Mouse (Mus musculus) small intestine, adult 2 months (tissue): ENCODE results near the gene Tpcn1. TPM values are rescaled to one million over a fixed set of nuclear protein-coding genes. Genes with fewer than 3 reads are reported as not detected.

ENCODE experiments used
- H3K27ac ChIP-seq: fragments of 200-500 bp; 2 replicates; pipeline ENCODE4 v1.5.1; 2012; ENCODE audit warnings: low read depth, low read length, control low read depth, inconsistent platforms; ENCODE audit not compliant: insufficient read depth
- H3K27me3 ChIP-seq: fragments of 200-500 bp; 2 replicates; pipeline ENCODE4 v1.6.1; 2012; ENCODE audit warnings: mild to moderate bottlenecking, moderate library complexity, low read length, inconsistent platforms; ENCODE audit not compliant: control insufficient read depth, insufficient read depth
- H3K36me3 ChIP-seq: fragments of 200-500 bp; 2 replicates; pipeline ENCODE4 v1.6.1; 2012; ENCODE audit warnings: mild to moderate bottlenecking, low read length, control low read depth, inconsistent platforms; ENCODE audit not compliant: control insufficient read depth, insufficient read depth
- H3K4me1 ChIP-seq: fragments of 200-500 bp; 2 replicates; pipeline ENCODE4 v1.6.1; 2012; ENCODE audit warnings: low read length, inconsistent platforms, mixed read lengths; ENCODE audit not compliant: control insufficient read depth, insufficient read depth, insufficient read length
- H3K4me3 ChIP-seq: fragments of 200-500 bp; 2 replicates; pipeline ENCODE4 v1.5.1; 2012; ENCODE audit warnings: low read depth, mild to moderate bottlenecking, control low read depth, inconsistent platforms, low read length, moderate library complexity
- CTCF ChIP-seq: fragments of 200-500 bp; IDR thresholded peaks from 2 replicates; pipeline ENCODE4 v1.5.1; 2012; ENCODE audit warnings: low read depth, mild to moderate bottlenecking, control low read depth, inconsistent platforms, low read length, moderate library complexity, mixed read lengths; ENCODE audit not compliant: insufficient replicate concordance, insufficient read length; ENCODE audit errors: extremely low read depth
- POLR2A ChIP-seq: fragments of 200-500 bp; IDR thresholded peaks from 2 replicates; pipeline ENCODE4 v1.6.1; 2012; ENCODE audit warnings: low read depth, mild to moderate bottlenecking, control low read depth, inconsistent platforms, low read length, moderate library complexity
- WGBS: fragments of 180-500 bp; shearing (Covaris S2); methylation state at CpG from one replicate; pipeline ENCODE4 v1.1.7; 2018; 5-methylcytosine and 5-hydroxymethylcytosine counted together
- polyA plus RNA-seq: library from polyadenylated mRNA; depleted of rRNA; stranded (reverse); fragments of >200 nt; gene quantifications from 2 replicates; pipeline ENCODE4 v1.2.3, GENCODE M21; 2012

Gene Tpcn1
- polyA plus RNA-seq, 1 experiment, result 115 TPM

DNA sequence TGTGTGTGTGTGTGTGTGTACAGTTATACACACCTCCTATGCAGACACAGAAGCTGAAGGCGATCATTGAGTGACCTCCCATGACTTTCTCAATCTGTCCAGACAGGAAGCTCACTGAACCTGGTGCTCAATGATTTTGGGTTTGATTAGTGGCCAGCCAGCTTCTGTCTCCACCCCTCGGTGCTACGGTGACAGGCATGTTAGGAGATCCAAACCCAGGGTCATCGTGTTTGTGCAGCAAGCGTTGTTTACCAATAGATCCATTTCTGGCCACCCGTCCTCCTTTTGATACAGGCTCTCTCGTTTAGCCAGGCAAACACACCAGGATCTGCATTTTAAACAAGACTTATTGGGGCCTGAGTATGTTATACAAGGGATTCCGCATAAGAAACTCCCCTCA is 56.8 kb downstream of the Tpcn1 start:
- no peak overlapping the region for H3K4me3 ChIP-seq
- H3K27me3 ChIP-seq, result no peaks in the 10 kb centered on the region
- no peaks in the 10 kb centered on the region for H3K4me1 ChIP-seq
- H3K27ac ChIP-seq, result no peak overlapping the region
- H3K36me3 ChIP-seq, result peaks cover 17% of the 10 kb centered on the region
- no peak for TF ChIP-seq CTCF
- no peak for TF ChIP-seq POLR2A
- 78% methylated on average over 8 of the region's 8 CpGs for WGBS

DNA sequence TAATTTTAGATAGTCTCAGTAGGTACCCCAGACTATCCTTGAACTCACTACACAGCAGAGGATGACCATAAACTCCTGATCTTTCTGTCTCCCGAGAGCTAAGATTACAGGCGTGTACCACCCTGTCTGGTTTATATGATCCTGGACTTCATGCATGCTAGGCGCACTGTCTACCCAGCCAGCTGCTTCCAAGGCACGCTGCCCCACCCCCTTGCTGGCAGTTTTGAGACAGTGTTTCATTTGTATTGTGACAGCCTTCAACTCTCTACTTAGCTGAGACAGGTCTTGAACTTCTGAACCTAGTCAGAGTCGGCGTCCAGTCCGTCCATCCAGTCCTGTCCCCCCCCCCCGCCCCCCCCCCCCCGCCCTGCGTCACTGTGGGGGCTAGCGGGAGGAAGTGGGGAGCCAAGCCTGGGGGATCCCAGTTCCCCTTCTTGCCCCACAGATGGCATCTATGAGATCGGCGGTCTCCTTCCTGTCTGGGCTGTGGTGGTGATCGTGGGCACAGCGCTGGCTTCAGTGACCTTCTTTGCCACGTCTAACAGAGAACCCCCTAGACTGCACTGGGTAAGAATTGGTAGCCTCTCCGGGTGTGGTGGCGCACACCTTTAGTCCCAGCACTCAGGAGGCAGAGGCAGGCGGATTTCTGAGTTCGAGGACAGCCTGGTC is 61.0 kb downstream of the Tpcn1 start:
- Histone ChIP-seq H3K4me3 (no peak overlapping the region), H3K27ac (no peak overlapping the region), H3K4me1 (no peaks in the 10 kb centered on the region; the same call in 1 of the 2 replicates), H3K36me3 (no peaks in the 10 kb centered on the region; the same call in 1 of the 2 replicates), H3K27me3 (no peaks in the 10 kb centered on the region)
- TF ChIP-seq CTCF, result no peak
- no peak for TF ChIP-seq POLR2A
- 78% methylated on average over 18 of the region's 20 CpGs for WGBS

DNA sequence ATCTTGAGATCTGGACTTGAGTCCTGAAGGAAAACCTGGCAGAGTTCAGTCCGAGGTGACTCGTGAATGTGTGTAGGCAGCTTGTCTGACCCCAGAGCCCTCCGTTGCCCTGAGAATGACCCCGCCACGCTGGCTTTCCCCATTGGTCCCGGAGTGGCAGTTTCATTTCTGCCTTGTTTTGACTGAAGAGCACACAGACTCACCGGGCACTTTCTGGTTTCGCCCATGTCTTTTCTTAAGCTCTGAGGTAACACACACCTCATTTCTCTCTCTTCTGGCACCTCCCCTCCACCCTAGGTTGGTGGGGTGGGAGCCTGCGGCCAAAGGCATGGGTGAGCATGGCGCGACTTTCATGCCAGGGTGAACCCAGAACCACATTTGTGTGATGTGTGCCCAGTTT is 62.2 kb downstream of the Tpcn1 start:
- TF ChIP-seq CTCF (no peak), POLR2A (no peak)
- no peaks in the 10 kb centered on the region for H3K27me3 ChIP-seq
- peak overlapping the region; percentile 46; the same call in 1 of the 2 replicates for H3K27ac ChIP-seq
- WGBS, result 80% methylated on average over 11 of the region's 11 CpGs
- no peaks in the 10 kb centered on the region; the same call in 1 of the 2 replicates for H3K4me1 ChIP-seq
- H3K4me3 ChIP-seq, result no peak overlapping the region
- no peaks in the 10 kb centered on the region; the same call in 1 of the 2 replicates for H3K36me3 ChIP-seq

DNA sequence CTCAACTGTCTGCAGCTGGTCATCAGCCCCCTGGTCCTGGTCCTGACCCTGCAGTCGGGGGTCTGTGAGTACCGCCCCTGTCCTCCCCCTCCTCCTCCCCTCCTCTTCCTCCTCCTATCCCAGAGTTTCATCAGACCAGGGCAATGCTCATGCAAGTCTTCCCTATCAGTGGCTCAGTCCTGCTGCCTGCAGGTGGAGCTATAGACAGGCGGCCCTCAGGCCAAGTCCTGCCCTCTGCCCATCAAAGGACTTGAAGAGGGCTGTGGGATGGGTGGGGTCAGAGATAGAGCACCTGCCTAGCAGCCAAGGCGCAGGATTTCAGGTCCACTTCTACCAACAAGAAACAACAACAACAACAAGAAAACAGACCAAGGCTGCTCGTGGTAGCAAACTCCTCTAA is 62.7 kb downstream of the Tpcn1 start:
- peak; percentile 38; the same call in 1 of the 2 replicates for TF ChIP-seq CTCF
- TF ChIP-seq POLR2A, result no peak
- Histone ChIP-seq H3K27ac (peak overlapping the region; percentile 29; the same call in 1 of the 2 replicates), H3K4me3 (no peak overlapping the region), H3K36me3 (no peaks in the 10 kb centered on the region; the same call in 1 of the 2 replicates), H3K4me1 (no peaks in the 10 kb centered on the region; the same call in 1 of the 2 replicates), H3K27me3 (no peaks in the 10 kb centered on the region)
- WGBS, result 46% methylated on average over 5 of the region's 5 CpGs

DNA sequence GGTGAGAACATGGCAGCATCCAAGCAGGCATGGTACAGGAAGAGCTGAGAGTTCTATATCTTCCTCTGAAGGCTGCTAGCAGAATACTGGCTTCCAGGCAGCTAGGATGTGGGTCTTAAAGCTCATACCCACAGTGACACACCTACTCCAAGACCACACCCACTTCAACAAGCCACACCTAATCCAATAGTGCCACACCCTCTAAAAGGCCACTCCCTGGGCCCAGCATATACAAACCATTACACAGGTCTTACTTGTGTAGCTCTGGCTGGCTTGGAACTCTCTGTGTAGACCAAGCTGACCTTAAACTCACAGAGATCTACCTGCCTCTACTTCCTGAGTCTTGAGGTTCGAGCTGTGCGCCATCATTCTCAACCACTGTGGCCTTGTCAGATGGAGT is 63.7 kb downstream of the Tpcn1 start:
- Histone ChIP-seq H3K4me3 (no peak overlapping the region), H3K4me1 (no peaks in the 10 kb centered on the region; the same call in 1 of the 2 replicates), H3K27me3 (no peaks in the 10 kb centered on the region), H3K27ac (no peak overlapping the region), H3K36me3 (peaks cover 1% of the 10 kb centered on the region; the same call in 1 of the 2 replicates)
- no peak for TF ChIP-seq POLR2A
- TF ChIP-seq CTCF, result no peak
- WGBS, result 97% methylated on average over 2 of the region's 2 CpGs

DNA sequence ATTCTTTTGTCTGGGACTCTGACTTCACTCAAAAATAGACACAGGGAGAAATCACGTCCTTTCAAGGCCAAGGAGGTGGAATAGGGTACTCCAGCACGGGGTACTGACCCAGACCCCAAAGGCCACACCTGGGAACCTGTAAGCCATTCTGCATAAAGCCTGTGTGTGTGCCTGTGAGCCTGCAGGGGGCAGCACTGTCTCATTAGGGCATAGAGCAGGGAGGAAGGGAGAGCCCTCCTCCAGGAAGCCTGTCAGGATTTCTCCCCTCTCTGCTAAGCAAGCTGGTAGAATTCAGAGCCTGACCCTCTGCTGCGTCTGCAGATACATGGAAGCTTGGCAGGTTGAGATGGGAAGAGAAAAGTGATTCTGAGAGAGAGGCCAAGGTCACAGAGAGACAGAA is 65.8 kb downstream of the Tpcn1 start:
- WGBS, result 86% methylated on average over 3 of the region's 3 CpGs
- TF ChIP-seq CTCF, result peak; percentile 51; the same call in 1 of the 2 replicates
- TF ChIP-seq POLR2A, result no peak

DNA sequence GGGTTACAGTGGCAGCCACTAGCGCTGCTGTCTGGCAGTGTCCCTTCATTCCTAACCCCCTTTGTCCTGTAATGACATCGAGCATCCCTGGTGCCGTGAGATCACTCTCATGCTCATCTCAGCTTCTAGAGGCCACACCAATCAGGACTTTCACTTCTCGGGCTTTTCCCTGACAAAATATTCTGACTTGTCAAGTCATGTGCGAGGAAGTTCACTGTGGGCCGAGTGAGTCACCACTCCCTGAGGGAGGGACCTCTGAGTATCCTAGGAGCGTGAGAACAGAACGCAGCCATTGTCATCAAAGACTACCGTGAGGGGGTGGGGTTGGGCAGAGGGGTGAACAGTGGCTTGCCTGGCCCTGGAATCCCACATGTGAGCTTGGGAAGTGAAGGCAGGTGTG is 70.9 kb downstream of the Tpcn1 start:
- Histone ChIP-seq H3K27ac (peak overlapping the region; percentile 84), H3K36me3 (peaks cover 2% of the 10 kb centered on the region; the same call in 1 of the 2 replicates), H3K4me3 (no peak overlapping the region), H3K27me3 (no peaks in the 10 kb centered on the region), H3K4me1 (peaks cover 31% of the 10 kb centered on the region)
- WGBS, result 54% methylated on average over 9 of the region's 9 CpGs
- TF ChIP-seq POLR2A (no peak), CTCF (no peak)

More for the DNA sequence above, 65.8 kb downstream of the Tpcn1 start:
- Histone ChIP-seq H3K27me3 (no peaks in the 10 kb centered on the region), H3K4me3 (no peak overlapping the region), H3K27ac (no peak overlapping the region), H3K4me1 (peaks cover 2% of the 10 kb centered on the region; the same call in 1 of the 2 replicates), H3K36me3 (peaks cover 2% of the 10 kb centered on the region; the same call in 1 of the 2 replicates)
